Mouse (Mus musculus) heart, adult 8-10 months (tissue): Measurements from ENCODE around the gene D730048I06Rik. TPM values are rescaled to one million over a fixed set of nuclear protein-coding genes. Genes with fewer than 3 reads are reported as not detected.
"Not testable (repeated sequence)": the region's sequence is repeated elsewhere in the genome, so short reads cannot be mapped to it uniquely, and the experiment has no call there.

ENCODE experiments used
- DNase-seq: peaks from one replicate; pipeline ENCODE4 v3.0.0; 2022; ENCODE audit warnings: low spot score
- total RNA-seq, 4 experiments: library from RNA; stranded (reverse); gene quantifications; 2 replicates each; pipeline ENCODE4 v1.2.4; 2022

The D730048I06Rik gene
- not detected for total RNA-seq

DNA sequence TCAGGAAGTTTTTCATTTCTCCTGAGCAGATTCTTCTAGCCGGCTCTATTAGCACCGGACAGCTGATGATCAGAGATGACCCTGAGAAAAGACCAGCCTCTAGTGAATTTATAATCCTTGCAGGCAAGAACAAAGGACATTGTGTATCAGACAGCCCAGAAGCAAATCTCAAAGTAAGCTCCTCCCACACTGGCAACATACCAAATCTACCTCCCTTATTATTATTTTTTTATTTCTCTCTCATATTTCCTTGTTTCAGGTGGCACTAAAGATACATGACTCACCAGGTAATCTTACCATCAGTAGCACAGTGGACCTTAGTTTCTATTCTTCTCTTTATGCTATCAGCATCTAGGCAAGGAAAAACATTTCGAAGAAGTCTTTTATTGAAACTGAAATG is at the start of gene D730048I06Rik, which contains the start of gene Gm27235:
TSS of gene D730048I06Rik (minus strand) at position 112 of the 400 bp plus-strand sequence.
TSS of gene Gm27235 (minus strand) at position 101 of the 400 bp plus-strand sequence.
- DNase-seq = no peak

DNA sequence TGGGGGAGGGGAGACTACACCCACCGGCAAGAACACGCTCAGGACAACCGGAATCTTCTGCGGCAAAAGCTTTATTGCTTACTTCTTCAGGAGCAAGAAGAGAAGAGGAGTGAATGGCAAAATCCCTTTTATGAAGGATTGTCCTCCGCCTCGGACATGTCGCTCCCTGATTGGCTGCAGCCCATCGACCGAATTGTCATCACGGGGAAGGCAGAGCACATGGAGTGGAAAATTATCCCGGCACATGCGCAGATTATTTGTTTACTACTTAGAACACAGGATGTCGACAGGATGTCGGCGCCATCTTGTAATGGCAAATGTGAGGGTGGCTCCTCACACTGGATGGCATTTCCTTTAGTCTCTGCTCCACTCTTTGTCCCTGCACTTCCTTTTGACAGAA is 28.0 kb upstream of the D730048I06Rik start:
- not testable (repeated sequence) for DNase-seq

DNA sequence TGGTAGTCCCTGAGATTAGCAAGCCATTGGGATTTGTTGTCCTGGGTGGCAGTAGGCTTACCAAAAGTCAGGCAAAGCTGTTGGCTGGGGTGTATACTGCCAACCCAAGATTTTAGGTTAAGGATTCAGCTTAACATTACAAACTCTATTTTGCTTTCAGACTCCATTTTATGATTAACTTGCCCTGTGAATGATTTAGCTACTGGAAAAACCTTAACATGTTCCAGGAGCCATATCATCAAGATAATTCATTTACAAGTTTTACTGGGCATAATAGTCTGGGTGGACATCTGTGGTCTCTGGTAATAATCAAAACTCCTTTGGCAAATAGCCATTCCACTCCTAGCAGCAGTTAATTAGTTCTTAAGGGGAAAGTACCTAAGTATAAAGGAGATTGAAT is 8.2 kb upstream of the D730048I06Rik start:
- no peak for DNase-seq

- no peak for DNase-seq
Measured at GRCm38 (mm10) chr9:35778009-35778408, 11.9 kb downstream of the D730048I06Rik start, which contains the start of gene Gm17727. Gm17727 (minus strand) TSS chr9:35778109.

DNA sequence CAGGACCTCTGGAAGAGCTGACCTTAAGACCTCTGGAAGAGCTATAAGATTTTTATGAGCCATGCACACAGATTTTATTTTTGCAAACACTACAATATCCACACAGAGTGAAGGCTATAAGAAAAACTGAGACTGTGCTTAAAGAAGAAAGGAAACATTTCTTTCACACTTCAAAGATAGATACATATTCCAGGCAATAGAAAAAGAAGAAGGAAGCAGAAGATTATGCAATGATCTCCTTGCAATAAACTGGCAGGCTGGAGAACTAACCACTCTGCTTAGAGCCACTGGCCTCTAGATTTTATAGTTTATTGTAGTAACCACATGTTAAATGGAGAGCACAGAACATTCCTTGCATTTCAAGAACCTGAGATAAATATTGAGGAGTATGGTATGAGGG is 33.1 kb downstream of the D730048I06Rik start:
- no peak for DNase-seq

- no peak for DNase-seq
Measured at GRCm38 (mm10) chr9:35740749-35741148, 49.2 kb downstream of the D730048I06Rik start, which contains the start of gene Gm17677. Gm17677 (plus strand) TSS chr9:35741049.

Other genes with a start within 250 kb of the D730048I06Rik start
- under 1 TPM in 1 of 4 experiments, not detected in 3; 0.03 TPM for gene Ddx25, start 231.6 kb downstream of the D730048I06Rik start, total RNA-seq
- gene Pus3, start 231.5 kb downstream of the D730048I06Rik start, total RNA-seq = 1 to 10 TPM; 5.1 to 6.3 (median 5.7) TPM
- gene Pate2, start 219.8 kb downstream of the D730048I06Rik start, total RNA-seq = not detected
- gene Hyls1, start 219.7 kb downstream of the D730048I06Rik start, total RNA-seq = 1 to 10 TPM; 1.2 to 2.8 (median 2.0) TPM
- gene Pate4, start 178.2 kb downstream of the D730048I06Rik start, total RNA-seq = not detected
- not detected for gene Pate3, start 141.9 kb downstream of the D730048I06Rik start, total RNA-seq
- not detected for gene Pate1, start 102.7 kb downstream of the D730048I06Rik start, total RNA-seq
- gene Gm17677, start 49.1 kb downstream of the D730048I06Rik start, total RNA-seq = not detected
- not detected for gene Gm17727, start 12.0 kb downstream of the D730048I06Rik start, total RNA-seq
- not detected for gene Gm27235, start within 50 bp of the D730048I06Rik start, total RNA-seq
- not detected for gene 9230110F15Rik, start 54.0 kb upstream of the D730048I06Rik start, total RNA-seq
- gene 9230113P08Rik, start 118.3 kb upstream of the D730048I06Rik start, total RNA-seq = not detected